In genomic region chr9:79875522-79876131, GRCm38 (mm10) we compare ENCODE assay signal across 10 mouse cellular contexts.
DNase-seq lines count a peak whose midpoint lies in the region; ATAC-seq and TF ChIP-seq lines count a peak whose summit lies in the region.
"Had no signal": no experiment of that assay in that cellular context is flagged by ENCODE, and none has a peak within 500 bp of the region (broad histone marks: within the 10 kb centered on the region; RNA-seq: fewer than 3 reads in every experiment).

No protein-coding gene starts in this region.

- ATAC-seq in hindbrain, postnatal 0 days = peak; percentile 80
- ATAC-seq: Patski had no signal

- H3K4me2 ChIP-seq in hindbrain, postnatal 0 days (ENCODE audit: low read depth, low read length) = peak overlapping the region; percentile 45

- H3K9me3 ChIP-seq in hindbrain, postnatal 0 days (ENCODE audit: low read length) = no peaks in the 10 kb centered on the region

- DNase-seq in MN1 (ENCODE audit: low spot score) = peak; percentile 55
- peak; percentile 48 for DNase-seq in adrenal gland, postnatal 25 days
- peak; percentile 71 for DNase-seq in gastrocnemius, postnatal 25 days
- DNase-seq in hindbrain, postnatal 0 days (ENCODE audit: low spot score) = peak; percentile 70
- peak; percentile 56 for DNase-seq in mesoderm, embryonic 11.5 days (ENCODE audit: low read depth, low spot score)
- no peak for DNase-seq in spleen, adult 18-20 months
- DNase-seq in yolk sac, embryonic 10.5 days (ENCODE audit: low spot score) = no peak
- no peak for DNase-seq in spleen, postnatal 36 days (ENCODE audit: low spot score in 2 of 2)

- peak overlapping the region; percentile 8; the same call in 1 of the 2 replicates for H3K27ac ChIP-seq in hindbrain, postnatal 0 days

- 19% methylated on average over 20 of the region's 20 CpGs for WGBS in hindbrain, postnatal 0 days

- no peak for TF ChIP-seq CTCF in hindbrain, postnatal 0 days (IDR thresholded peaks at IDR 0.05; ENCODE audit: low read depth)

- no peak overlapping the region for H3K9ac ChIP-seq in hindbrain, postnatal 0 days (replicated peaks; ENCODE audit: low read length)

- H3K4me1 ChIP-seq in hindbrain, postnatal 0 days (ENCODE audit: insufficient read depth, low read length) = 0 out of 2 replicates have a peak, but pooled peaks cover 4% of the 10 kb centered on the region

- H3K27me3 ChIP-seq in hindbrain, postnatal 0 days (ENCODE audit: insufficient read depth, low read length) = no peaks in the 10 kb centered on the region

- peak overlapping the region; percentile 21 for H3K4me3 ChIP-seq in hindbrain, postnatal 0 days (ENCODE audit: low read length)
- H3K4me3 ChIP-seq: myocyte had no signal

- no peaks in the 10 kb centered on the region for H3K36me3 ChIP-seq in hindbrain, postnatal 0 days (ENCODE audit: insufficient read depth, low read length)

Comparison
In these comparisons a context has a peak if more than half of its experiments do, and no peak if none do; other contexts are left out.
1. DNase-seq: peak in MN1 (single experiment), adrenal gland, postnatal 25 days (single experiment), gastrocnemius, postnatal 25 days (single experiment), hindbrain, postnatal 0 days (single experiment) and mesoderm, embryonic 11.5 days (single experiment); none in spleen, adult 18-20 months (0 of 2), yolk sac, embryonic 10.5 days (single experiment) and spleen, postnatal 36 days (0 of 2).